Mouse (Mus musculus): ENCODE results near the gene Ptpn4.

Gene Ptpn4

DNA sequence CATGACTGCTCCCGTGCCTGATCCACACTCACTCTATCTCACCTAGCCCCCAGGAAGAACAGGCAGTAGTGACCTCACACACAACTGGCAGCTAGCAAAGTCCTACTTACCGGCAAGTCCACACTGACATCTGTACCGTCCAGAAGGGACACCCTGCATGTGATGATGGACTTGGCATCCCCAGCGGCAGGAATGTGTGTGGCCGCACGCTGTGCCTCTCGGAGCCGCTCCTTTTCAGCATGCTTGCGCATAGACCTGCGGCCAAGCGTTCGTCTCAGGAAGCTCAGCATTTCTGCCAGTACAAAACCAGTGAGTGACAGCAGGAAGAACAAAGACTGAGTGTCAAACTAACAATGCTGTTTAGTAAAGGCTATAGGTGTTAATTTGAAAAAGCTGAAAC is 195.0 kb downstream of the Ptpn4 start:
- DNase-seq (ENCODE audit: low read depth, low spot score): peak; percentile 84

DNA sequence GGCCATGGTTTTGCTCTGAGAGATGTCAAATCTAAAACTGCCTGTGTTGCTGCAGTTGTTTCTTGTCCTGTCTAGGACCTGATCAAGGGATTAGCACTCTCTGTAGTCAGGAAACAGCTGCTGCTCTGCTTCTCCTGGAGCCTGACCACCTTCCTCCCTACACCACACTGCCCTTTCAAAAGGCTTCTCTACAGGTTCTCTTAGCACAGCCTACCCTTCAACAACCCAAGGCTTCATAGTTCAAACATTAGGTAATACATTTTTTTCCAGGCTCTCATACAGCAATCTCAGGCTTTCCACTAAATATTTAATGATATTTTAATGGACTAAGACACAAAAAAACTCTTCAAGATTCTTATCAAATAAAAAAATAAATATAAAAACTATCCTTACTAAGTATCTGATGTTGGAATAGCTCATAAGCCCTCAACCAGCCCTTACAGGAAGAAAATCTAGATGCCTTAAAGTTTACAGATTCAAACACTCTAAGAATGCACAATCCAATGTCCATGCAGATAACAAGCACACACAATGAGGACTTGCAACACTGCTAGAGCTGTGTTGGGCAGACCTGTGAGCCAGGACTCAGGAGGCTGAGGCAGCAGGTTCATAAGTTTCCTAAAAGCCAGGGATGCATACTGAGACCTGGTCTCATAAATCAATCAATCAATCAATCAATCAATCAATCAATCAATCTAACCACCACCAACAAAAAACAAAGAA is 196.2 kb downstream of the Ptpn4 start:
- DNase-seq (ENCODE audit: low read depth, low spot score): no peak

DNA sequence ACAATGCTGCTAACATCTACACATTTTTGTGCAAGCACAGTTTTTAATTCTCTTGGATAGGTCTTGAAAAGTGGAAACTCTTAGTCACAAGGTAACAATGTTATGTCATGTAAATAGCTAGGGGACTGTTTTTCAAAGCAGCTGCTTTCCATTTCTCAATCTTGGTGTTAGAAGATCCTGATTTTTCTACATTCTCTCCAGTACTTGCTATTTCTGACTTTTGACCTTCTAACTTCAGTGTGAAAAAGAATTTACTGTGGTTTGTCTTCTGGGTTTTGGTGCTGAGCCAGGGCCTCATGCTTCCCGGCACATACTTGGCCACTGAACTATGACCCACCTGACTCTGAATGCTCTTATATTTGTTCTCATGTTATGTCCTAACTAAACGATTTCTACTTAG is 197.4 kb downstream of the Ptpn4 start:
- no peak for DNase-seq (ENCODE audit: low read depth, low spot score)

DNA sequence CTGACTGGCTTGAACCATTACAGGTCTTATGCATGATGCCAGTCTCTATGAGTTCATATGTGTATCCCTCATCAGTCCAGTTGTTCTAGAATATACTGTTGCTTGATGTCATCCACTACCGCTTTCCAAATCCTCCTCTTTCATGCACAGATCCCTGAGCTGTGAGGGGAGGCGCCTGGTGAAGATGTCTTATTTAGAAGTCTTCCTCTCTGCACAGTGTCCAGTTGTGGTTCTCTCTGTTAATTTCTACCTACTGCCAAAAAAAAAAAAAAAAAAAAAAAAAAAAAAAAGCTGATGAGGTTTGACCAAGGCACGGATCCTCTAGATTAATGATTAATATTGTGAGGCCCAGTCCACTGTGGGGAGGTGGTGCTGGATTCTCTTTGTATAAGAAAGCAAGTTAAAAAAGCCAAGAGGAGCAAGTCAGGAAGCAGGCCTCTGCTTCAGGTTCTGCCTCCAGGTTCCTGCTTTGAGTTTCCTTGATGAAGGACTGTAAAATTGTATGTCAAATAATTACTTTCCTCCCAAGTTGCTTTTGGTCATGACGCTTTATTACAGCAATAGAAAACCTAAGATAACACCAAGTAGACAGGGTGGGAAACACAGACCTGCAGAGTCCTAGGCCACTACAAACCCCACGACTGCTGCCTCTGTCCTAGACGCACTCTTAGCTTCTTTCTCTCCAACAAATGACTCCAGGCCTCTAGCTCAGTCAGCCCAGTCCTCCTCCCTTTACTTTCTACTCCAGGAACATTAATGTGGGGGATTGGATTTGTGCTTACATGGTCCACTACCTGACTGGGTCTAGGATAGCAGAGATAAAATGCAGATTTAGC is 200.0 kb downstream of the Ptpn4 start:
- DNase-seq (ENCODE audit: low read depth, low spot score): no peak

DNA sequence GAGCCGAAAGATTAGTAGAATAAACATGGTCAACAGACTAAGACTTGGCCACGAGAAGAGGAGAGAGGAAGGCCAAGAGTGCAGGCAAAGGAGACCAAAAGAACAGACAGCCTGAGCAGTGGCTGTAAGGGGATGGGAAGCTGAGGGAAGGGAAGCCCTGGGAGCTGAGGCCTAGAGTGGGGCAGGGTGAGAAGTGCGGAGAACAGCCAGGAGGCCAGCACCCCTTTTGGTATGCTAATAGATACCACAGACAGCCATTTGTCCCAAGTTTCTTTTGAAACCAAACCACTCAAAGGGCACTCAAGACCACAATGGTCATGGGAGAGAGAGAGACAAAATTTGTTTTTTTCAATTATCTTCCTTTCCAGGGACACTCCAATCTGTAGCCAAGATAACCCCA is 202.7 kb downstream of the Ptpn4 start:
- peak; percentile 79 for DNase-seq (ENCODE audit: low read depth, low spot score)

DNA sequence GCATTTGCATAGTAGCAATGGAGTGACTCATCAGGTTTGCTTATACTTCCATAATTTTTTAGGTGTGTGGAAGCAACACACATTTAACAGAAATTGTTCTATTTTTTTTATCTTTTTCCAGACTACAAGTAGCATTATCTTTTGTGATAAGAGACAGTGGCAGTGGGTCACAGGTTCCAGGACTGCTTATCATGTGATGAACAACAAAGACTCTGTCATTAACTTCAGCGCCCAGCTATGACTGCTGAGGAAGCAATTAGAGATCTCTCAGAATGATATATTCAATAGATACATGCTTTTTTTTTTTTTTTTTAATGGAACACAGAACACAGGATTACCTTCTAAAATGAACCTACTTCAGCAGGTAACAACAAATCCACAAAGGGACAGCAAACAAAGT is 207.0 kb downstream of the Ptpn4 start:
- DNase-seq (ENCODE audit: low read depth, low spot score): no peak

DNA sequence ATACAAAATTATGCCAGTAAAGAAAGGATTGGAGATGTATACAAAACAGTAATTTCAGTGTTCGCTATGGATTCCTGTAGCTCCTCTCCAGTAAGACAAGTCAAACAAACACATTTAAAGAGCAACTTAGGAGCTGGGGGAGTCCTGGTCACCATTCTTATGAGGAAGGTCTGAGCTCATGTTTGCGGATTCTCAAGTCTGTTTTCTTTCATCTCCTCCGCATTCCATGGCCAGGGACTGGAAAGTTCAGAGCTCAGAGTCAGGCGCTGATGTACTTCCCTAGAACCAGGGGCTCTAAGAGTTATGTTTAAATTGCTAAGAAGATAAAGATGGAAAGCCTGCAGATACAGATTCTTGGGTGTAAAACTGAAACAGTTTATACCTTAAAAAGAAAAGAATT is 210.6 kb downstream of the Ptpn4 start:
- no peak for DNase-seq (ENCODE audit: low read depth, low spot score)

DNA sequence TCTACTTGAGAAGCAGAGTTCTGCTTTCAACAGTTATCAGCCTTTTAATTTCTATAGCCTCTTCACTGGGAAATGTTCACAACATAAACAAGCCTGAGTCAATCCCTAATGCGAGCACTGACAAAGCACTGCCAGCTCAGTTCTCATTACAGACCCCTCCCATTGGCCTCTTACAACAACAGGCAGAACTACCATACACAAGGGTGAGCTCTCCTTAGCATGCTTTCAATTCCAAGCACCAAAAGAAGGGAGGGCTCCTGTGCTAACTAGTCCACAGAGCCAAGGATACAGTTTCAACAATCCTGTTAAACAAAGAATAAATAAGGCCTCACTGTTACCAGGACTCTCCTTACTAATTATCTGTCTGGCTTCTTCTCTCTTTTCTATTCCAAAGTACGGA is 213.0 kb downstream of the Ptpn4 start:
- no peak for DNase-seq (ENCODE audit: low read depth, low spot score)

DNA sequence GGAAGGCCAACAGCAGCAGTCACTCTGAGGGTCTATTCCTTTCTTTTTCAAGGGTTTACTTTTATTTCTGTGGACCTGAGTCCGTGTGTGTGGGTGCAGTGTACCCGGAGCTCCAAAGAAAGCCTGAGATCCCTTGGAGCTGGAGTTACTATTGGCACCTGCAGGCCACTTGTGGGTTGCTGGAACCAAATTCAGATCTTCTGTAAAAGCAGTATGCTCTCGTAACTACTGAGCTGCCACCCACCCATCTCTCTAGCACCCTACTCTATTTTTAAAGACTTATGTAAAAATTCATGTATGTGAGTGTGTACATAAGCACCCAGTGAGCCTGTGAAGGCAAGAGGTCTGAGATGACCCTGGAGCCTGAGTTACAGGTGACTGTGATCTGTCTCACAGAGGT is 232.0 kb downstream of the Ptpn4 start:
- no peak for DNase-seq (ENCODE audit: low read depth, low spot score)
